Mouse (Mus musculus): Measurements from ENCODE around the gene Eln.

Eln gene

DNA sequence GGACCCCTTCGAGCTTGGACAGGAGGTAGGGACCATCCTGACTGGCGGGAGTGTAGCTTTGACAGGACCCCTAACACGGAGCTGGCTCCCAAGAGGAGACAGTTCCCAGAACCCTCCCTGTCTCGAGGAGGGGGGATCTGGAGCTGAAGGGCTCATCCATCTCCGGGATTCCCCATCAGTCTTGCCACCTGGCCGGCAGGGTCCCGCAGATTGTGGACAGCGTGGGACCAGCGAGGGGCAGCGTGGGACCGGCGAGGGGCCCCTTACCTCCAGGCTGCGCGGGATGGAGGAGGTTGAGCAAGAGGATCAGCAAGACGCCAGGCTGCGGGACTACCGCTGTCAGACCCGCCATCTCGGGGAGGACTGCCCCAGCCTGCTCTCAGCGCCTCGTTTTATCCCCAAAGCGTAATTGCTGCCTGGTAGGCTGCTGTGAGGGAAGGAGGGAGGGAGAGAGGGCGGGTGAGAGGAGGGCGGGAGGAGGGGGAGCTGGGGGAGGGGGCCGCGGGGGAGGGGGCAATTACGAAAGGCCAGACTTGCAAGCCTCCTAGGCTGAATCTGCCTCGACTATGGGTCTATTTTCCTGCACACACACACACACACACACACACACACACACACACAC is at the start of gene Eln:
TSS of gene Eln (minus strand) at position 434 of the 622 bp plus-strand sequence.
- DNase-seq (ENCODE audit: low spot score in 2 of 2) = no peak

GRCm38 (mm10) chr5:134790080-134790995 is 43.2 kb upstream of the Eln start:
- DNase-seq (ENCODE audit: low spot score in 2 of 2) = no peak

- DNase-seq (ENCODE audit: low spot score in 2 of 2) = no peak
Measured at GRCm38 (mm10) chr5:134788237-134788636, 41.1 kb upstream of the Eln start.

- DNase-seq (ENCODE audit: low spot score in 2 of 2) = no peak
Measured at GRCm38 (mm10) chr5:134785691-134786371, 38.7 kb upstream of the Eln start.

- DNase-seq (ENCODE audit: low spot score in 2 of 2) = no peak
Measured at GRCm38 (mm10) chr5:134783794-134784193, 36.7 kb upstream of the Eln start.

- no peak for DNase-seq (ENCODE audit: low spot score in 2 of 2)
Measured at GRCm38 (mm10) chr5:134780963-134781362, 33.8 kb upstream of the Eln start.

GRCm38 (mm10) chr5:134780146-134780545 is 33.0 kb upstream of the Eln start:
- no peak for DNase-seq (ENCODE audit: low spot score in 2 of 2)

- DNase-seq (ENCODE audit: low spot score in 2 of 2) = no peak
Measured at GRCm38 (mm10) chr5:134776551-134776950, 29.4 kb upstream of the Eln start.

DNA sequence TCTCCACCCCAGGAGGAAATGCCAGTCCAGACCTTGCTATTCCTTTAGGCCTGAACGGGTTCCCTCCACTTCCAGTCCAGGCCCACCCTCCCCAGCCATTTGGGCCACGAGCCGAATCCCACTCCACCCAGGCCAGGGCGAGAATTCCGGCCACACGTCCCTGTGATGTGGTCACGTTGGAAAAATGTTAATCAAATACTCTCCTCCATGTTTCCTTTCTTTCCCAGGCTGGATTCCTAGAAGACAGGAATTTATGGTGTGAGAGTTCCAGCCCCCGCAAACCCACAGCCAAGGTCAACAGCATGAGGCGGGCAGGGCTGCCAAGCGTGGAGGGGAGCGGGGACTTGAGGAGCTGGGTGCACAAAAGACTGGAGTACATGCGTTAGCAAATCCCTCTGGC is 25.4 kb upstream of the Eln start:
- no peak for DNase-seq (ENCODE audit: low spot score in 2 of 2)

GRCm38 (mm10) chr5:134771750-134772149 is 24.6 kb upstream of the Eln start:
- no peak for DNase-seq (ENCODE audit: low spot score in 2 of 2)

GRCm38 (mm10) chr5:134769181-134769580 is 22.1 kb upstream of the Eln start:
- DNase-seq (ENCODE audit: low spot score in 2 of 2) = no peak

GRCm38 (mm10) chr5:134765441-134765840 is 18.3 kb upstream of the Eln start:
- DNase-seq (ENCODE audit: low spot score in 2 of 2) = no peak

GRCm38 (mm10) chr5:134763326-134763725 is 16.2 kb upstream of the Eln start:
- DNase-seq (ENCODE audit: low spot score in 2 of 2) = no peak

DNA sequence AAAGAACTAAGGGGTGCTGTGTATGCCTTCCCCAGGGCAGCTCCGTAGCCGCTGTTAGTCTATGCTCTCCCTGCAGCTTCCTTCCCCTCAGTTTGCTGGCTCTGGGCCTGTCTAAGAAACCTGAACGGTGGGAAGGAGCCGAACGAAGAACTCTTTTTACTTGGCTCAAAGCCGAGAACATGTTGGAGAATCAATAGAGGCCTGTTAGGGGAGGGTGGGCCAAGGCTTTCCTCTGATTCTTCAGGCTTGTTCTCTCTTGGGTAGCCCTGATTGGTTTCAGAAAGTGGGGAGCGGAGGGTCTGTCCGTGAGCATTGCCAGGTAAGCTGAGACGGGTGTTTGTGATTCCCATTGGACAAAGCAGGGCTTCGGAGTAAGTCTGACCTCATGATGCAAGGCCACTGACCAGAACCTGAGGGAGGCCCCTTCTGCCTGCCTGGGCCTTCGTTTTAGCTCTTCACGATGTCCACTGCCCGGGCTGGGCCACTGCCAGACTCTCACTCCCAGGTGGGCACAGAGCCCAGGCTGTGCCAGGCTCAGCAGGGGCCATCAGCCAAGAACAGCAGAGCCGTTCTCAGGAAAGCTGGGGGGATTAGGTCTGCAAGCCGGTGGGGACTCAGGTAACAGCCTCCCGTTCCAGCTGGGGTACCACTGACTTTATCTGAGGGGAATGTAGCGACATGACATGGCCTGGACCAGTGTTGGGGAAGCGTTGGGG is 14.4 kb upstream of the Eln start:
- DNase-seq (ENCODE audit: low spot score in 2 of 2) = no peak

DNA sequence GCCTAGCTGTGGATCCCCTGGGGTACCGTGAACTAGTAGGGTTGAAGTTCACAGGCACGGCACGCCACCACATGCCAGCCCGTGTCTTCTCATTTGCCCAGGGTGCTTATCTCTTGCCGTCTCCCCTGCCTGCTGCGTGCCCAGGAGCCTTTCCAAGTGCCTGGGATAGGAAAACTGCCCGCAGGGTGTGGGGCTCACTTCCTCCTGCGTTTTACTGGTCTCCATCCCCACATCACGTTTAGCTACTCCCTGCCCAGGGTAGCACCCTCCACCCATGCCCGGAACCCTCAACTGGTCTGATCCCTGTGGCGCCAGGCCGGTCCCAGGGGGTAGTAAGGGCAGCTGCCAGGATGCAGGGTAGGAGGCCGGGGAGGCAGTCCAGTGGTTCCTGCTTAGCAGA is 8.9 kb upstream of the Eln start:
- no peak for DNase-seq (ENCODE audit: low spot score in 2 of 2)

DNA sequence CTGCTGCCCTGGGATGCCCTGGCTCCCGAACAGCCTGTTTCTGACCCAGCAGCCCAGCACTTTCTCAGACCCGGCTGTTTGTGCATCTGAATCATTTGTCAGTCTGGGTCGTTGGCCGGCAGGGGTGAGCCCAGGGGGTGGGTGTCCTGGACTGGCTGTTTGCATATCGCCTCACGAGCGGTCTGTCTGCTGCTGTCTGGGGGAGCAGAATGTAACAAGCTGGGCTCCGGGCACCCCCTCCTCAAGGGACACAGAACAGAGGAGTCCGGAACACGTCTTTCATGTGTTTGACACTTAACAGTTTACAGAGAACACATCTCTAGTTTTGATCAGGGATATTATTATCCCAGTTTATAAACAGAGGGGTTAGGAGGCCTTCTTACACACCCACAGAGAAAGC is 7.0 kb upstream of the Eln start:
- DNase-seq (ENCODE audit: low spot score in 2 of 2) = no peak

- DNase-seq (ENCODE audit: low spot score in 2 of 2) = no peak
Measured at GRCm38 (mm10) chr5:134750469-134750868, 3.3 kb upstream of the Eln start.

DNA sequence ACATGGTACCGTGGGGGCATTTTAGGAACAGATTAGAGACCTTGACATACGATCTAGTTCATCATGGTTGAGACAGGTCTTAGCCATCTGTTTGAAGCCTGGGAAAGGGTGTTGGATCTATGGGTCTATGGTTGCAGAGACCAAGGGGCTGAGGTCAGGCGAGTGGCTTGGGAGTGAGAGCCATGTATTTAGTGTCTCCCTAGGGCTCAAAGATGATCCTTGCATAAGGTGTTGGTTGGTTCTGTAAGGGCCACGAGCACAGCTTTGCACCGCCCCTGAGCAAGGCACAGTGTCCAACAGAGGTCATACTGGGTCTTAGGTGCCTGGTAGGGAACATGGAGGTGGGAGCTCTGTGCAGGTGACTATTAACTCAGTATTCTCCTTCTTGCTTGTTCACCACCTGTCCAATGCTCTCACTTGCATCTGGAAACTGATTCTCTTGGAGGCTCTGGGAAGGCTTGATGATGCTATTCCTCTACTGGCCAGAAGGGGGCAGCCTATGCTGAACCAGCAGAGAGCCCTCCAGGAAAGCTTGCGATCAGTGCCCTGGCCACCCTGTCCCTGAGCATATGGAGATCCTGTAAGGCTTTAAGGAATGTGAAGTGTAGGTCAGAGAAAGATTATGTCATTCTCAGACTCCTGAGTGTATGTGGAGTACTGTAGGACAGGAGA is 960 bp upstream of the Eln start:
- peak in 1 of 2 experiments; percentile 12 for DNase-seq (ENCODE audit: low spot score in 2 of 2)

- DNase-seq (ENCODE audit: low spot score in 2 of 2) = peak in 1 of 2 experiments; percentile 15
Measured at GRCm38 (mm10) chr5:134747512-134747893, 380 bp upstream of the Eln start.

DNA sequence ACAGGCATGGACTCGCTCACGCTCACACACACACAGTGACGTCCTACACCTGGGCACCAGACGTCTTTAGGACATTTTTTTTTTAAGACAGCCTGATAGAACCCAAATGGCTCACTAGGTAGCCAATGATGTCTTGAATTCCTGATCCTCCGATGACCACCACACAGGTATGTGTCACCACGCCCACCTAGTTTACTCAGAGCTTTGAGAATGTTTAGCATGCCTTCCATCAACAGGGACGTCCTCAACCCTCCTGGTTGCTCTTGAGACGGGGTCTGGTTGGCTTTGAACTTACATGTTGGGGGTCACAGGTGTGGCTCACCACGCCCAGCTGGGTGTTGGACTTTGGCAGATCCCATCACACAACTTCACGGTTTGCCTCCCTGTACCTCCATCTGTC is 922 bp downstream of the Eln start:
- DNase-seq (ENCODE audit: low spot score in 2 of 2) = no peak

DNA sequence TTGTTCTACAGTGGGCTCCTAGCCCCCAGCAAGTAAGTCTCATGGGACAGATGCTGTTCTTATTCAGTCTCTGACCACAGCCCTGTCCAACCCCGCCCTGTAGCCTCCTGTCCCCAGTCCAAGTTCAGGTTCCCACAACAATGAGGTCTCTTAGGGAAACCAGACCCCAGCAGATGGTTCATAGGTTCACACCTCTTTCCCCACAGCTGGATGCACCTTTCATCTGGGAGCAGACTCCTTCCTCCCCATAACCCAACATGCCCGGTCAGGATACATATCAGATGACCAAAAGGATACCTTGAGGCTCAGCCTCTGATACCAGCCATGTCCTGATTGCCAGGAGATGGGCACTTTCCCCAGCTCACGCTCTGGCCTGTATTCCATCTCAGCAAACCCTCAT is 1.3 kb downstream of the Eln start:
- DNase-seq (ENCODE audit: low spot score in 2 of 2) = no peak

Data from spleen, postnatal 14 days (tissue).